Mouse (Mus musculus) adrenal gland (tissue): Measurements from ENCODE around the gene Gm45618.
"Not testable (repeated sequence)": the region's sequence is repeated elsewhere in the genome, so short reads cannot be mapped to it uniquely, and the experiment has no call there.

Experiments
- intact Hi-C: fragments of 180-260 bp; cut with DNase I; formaldehyde crosslinking; loops from one replicate; pipeline ENCODE4 v1.15.1; 2025
- long read RNA-seq, 2 experiments: library from polyadenylated mRNA; unstranded; transcript quantifications; one replicate each; pipeline ENCODE4 v2.0.0; 2020; ENCODE audit warnings: borderline replicate concordance in 1 of 2; ENCODE audit not compliant: insufficient replicate concordance in 1 of 2

Gene Gm45618
- long read RNA-seq, experiment 1: 0 reads
- long read RNA-seq, experiment 2: 0 reads

GRCm38 (mm10) chr7:142120629-142121028 is at the start of gene Gm45618:
Gm45618 (minus strand) TSS chr7:142120729.
- intact Hi-C loops: not testable (repeated sequence)

GRCm38 (mm10) chr7:142169836-142170235 is 49.3 kb upstream of the Gm45618 start:
- intact Hi-C loops: no loop called here

GRCm38 (mm10) chr7:142165639-142166038 is 45.1 kb upstream of the Gm45618 start, which contains the start of gene Gm4553:
Gm4553 (minus strand) TSS chr7:142165739.
- intact Hi-C loops: not testable (repeated sequence)

GRCm38 (mm10) chr7:142159366-142159765 is 38.8 kb upstream of the Gm45618 start:
- intact Hi-C loops: no loop called here

GRCm38 (mm10) chr7:142157013-142157412 is 36.5 kb upstream of the Gm45618 start, which contains the start of gene Gm29735:
Gm29735 (minus strand) TSS chr7:142157113.
- intact Hi-C loops: not testable (repeated sequence)

GRCm38 (mm10) chr7:142155308-142155707 is 34.8 kb upstream of the Gm45618 start:
- intact Hi-C loops: no loop called here

GRCm38 (mm10) chr7:142152191-142152590 is 31.7 kb upstream of the Gm45618 start:
- intact Hi-C loops: no loop called here

- intact Hi-C loops: no loop called here
Measured at GRCm38 (mm10) chr7:142148633-142149032, 28.1 kb upstream of the Gm45618 start.

GRCm38 (mm10) chr7:142146033-142146432 is 25.5 kb upstream of the Gm45618 start:
- intact Hi-C loops: loop anchor here (2.0 kb wide), 1 partner anchor 109 kb away; no protein-coding TSS in a partner anchor

- intact Hi-C loops: loop anchor here (2.0 kb wide), 1 partner anchor 139 kb away; no protein-coding TSS in a partner anchor
Measured at GRCm38 (mm10) chr7:142145413-142145940, 24.9 kb upstream of the Gm45618 start.

GRCm38 (mm10) chr7:142144507-142144906 is 24.0 kb upstream of the Gm45618 start, which contains the start of gene Gm45337:
Gm45337 (minus strand) TSS chr7:142144607.
- intact Hi-C loops: loop anchor here (2.0 kb wide), 1 partner anchor 140 kb away; no protein-coding TSS in a partner anchor

- intact Hi-C loops: loop anchor here (2.0 kb wide), 1 partner anchor 141 kb away; no protein-coding TSS in a partner anchor
Measured at GRCm38 (mm10) chr7:142143506-142144010, 23.0 kb upstream of the Gm45618 start.

- intact Hi-C loops: no loop called here
Measured at GRCm38 (mm10) chr7:142140696-142141095, 20.2 kb upstream of the Gm45618 start.

GRCm38 (mm10) chr7:142135934-142136333 is 15.4 kb upstream of the Gm45618 start, which contains the start of gene Gm39115:
Gm39115 (minus strand) TSS chr7:142136034.
- intact Hi-C loops: not testable (repeated sequence)

GRCm38 (mm10) chr7:142134206-142134995 is 13.9 kb upstream of the Gm45618 start:
- intact Hi-C loops: no loop called here

- intact Hi-C loops: no loop called here
Measured at GRCm38 (mm10) chr7:142128843-142129242, 8.3 kb upstream of the Gm45618 start.

- intact Hi-C loops: no loop called here
Measured at GRCm38 (mm10) chr7:142119632-142120031, 897 bp downstream of the Gm45618 start.

GRCm38 (mm10) chr7:142104747-142105146 is 15.8 kb downstream of the Gm45618 start:
- intact Hi-C loops: no loop called here

- intact Hi-C loops: loop anchor here (1.0 to 2.0 kb wide), 2 partner anchors 26 to 81 kb away; no protein-coding TSS in a partner anchor
Measured at GRCm38 (mm10) chr7:142097776-142098175, 22.8 kb downstream of the Gm45618 start.

GRCm38 (mm10) chr7:142096701-142097100 is 23.8 kb downstream of the Gm45618 start:
- intact Hi-C loops: loop anchor here (1.0 to 2.0 kb wide), 2 partner anchors 25 to 80 kb away; no protein-coding TSS in a partner anchor

GRCm38 (mm10) chr7:142095183-142095931 is 25.2 kb downstream of the Gm45618 start, which contains the start of gene Dusp8:
Dusp8 (minus strand) TSS chr7:142095843.
- intact Hi-C loops: no loop called here
